Mouse (Mus musculus): Measurements from ENCODE around the gene Mfsd13b.

Mfsd13b gene

DNA sequence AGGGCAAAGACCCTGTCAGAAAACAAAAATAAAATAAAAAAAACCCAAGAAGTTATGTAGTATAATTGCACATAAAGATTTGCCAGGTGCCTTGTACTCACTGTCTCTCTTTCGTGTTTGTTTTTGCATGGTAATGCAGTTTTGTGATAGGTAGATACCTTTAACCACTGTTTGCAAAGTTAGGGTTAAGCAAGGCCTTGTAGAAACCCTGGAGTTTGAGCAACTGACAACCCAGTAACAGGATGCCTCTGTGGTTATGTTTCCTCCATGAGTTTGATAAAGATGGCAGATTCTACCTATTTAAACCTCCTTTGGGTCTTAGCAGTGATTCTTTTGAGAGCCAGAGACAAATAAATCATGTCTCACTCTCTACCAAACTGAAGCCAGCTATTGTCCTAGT is 61.2 kb downstream of the Mfsd13b start:
- no peak for DNase-seq (ENCODE audit: low spot score)

DNA sequence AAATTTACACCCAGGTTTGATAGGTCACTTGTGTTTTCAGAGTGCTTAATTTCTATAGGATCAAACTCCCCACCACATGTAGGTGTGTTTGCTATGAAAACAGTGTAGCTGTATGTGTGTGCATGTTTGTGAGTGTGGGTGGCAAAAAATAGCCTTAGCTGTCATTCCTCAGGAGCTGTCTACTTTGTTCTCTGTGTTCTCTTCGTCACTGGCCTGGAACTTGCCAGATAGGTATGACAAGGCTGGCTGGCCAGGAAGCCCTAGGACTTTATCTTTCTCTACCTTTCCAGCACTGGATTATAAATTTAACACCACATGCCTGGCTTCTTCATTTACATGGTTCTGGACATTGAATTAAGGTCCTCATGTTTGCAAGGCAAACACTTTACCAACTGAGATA is 61.9 kb downstream of the Mfsd13b start:
- no peak for DNase-seq (ENCODE audit: low spot score)

DNA sequence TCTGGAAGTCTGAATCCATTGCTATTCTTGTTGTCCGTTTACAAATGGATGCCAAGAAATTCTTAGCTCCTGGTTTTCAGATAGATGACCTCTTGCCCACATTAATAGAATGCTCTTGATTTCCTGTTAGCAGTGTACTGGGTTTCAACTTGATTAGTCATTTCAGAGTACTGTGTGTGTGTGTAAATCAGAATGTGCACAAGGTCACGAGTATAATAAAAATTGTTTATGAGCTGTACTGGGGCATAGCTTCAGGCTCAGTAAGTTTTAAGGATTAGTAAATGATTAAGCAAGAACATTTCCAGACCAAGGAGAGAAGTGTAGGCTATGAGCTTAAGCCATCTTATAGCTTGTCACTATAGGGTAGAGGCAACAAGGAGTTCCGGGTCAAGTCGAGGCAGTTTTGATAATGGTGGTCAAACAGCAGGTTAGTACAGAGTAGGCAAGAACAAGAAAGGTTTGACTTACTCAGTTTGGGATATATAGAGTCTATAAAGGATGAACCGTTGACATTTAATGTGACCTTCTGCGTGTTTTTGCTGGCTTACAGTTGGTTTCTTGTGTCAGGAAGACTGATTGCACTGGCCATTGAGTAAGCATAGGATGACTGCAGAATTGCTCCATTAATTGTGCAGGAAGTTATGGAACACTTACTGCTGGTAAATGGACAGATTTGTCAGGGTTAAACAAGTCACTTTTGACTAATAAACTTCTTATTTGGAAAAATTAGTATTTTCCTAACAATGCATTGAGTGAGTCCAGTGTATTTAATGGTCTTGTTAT is 63.6 kb downstream of the Mfsd13b start:
- no peak for DNase-seq (ENCODE audit: low spot score)

DNA sequence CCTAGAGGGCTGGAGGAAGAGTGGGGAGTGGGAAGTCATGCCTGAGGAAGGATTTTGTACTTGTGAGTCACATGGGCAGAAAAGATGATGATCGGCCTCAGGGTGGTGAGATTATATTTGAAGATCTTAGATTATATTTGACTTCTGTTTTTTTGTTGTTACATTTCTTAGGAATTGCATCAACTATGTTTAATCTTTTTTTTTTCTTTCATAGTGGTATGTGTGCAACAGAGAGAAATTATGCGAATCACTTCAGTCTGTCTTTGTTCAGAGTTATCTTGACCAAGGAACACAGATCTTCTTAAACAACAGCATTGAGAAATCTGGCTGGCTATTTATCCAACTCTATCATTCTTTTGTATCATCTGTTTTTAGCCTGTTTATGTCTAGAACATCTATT is 65.3 kb downstream of the Mfsd13b start:
- DNase-seq (ENCODE audit: low spot score) = no peak

DNA sequence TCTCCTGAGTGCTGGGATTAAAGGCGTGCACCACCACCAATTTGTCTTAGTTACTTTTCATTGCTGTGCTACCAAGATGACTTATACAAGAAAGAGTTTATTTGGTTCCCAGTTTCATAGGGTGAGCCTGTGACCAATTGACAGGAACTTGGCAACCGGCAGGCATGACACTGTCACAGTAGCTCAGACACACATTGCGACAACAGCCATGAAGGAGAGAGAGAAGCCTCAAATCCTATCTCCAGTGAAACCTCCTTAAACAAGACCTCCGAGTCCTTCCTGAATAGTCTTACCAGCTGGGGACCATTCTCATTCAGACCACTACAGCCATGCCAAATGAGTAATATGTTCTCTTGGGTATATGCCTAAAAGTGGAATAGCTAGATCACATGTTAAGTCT is 70.8 kb downstream of the Mfsd13b start:
- DNase-seq (ENCODE audit: low spot score) = no peak

DNA sequence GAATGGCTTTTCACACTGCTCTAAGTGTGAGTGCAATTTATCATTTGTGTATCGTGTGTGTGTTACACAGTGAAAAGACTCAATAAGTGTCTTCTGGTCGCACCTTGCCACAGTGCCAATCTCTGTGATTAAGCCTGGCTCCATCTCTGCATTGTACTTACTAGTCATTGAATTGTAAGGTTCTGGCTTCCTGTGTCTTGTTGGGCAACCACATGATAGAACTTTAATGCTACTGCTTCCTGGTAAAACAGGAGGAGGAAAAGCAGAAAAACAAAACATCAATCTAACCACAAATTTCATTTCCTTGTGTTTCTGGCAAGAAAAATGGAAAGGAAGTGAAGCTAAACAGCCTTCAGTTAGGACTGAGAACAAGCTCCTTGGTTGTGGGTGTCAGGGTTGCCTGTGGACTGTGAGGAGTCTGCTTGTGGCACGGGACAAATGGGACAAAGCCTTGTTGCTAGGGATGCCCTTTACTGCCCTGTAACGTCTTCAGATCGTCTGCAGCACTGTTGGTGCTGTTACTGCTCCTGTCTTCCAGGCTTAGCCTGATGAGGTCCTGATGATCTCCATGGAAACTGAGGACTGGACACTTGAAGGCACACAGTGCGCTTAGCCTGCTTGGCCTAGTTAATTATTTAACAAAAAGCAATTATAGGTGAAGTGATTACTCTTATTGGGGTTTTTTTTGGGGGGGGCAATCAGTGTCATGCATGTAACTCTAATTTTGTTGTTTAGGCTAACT is 77.3 kb downstream of the Mfsd13b start:
- DNase-seq (ENCODE audit: low spot score) = no peak

DNA sequence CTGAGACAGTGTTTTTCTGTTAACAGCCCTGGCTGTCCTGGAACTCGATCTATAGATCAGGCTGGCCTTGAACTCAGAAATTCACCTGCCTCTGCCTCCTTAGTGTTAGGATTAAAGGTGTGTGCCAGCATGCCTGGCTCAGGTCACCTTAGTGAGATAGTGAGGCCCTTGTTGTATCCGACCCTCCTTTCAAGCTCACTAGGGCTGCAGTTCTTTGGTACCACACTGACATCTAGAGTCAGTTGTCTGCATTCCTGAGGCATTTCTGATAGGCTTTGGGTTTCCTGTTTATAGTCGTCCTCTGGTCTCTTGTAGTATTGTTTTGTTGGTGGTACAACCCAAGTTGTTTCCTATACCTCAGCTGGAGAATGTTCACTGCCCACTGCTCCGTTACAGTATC is 82.0 kb downstream of the Mfsd13b start:
- no peak for DNase-seq (ENCODE audit: low spot score)

All from yolk sac, embryonic 10.5 days (tissue).